17 mouse cellular contexts compared by ENCODE assay signal in the genomic region with DNA sequence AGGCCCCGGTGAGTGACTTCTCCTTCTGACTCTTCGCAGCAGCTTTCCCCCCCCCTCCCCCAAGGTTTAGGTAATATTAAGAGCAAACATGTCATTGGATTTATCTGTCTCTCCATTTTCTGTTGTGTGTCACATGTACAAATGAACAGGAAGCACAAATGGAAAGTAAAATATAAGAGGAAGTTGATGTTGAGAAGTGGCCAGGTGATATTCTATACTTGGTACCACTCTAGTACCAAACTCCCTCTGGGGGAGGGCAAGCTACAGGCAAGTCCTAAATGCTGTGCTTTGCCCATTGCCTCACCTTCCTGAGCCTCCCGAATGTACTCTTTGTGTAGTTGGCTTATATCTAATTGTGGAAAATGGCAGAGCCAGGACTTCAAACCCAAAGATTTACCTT.
"Had no signal": no experiment of that assay in that cellular context is flagged by ENCODE, and none has a peak within 500 bp of the region (broad histone marks: within the 10 kb centered on the region; RNA-seq: fewer than 3 reads in every experiment).

No protein-coding gene starts in this region.

- H3K27ac ChIP-seq: kidney, postnatal 0 days; limb, embryonic 13.5 days; liver, embryonic 15.5 days; midbrain, embryonic 13.5 days; neural tube, embryonic 15.5 days; stomach, embryonic 15.5 days had no signal

- DNase-seq: kidney, adult 11 months; kidney, adult 9 months; left cerebral cortex, postnatal 4 days; lung, adult 2 months; lung, postnatal 36 days; retina, postnatal 1 day; right cerebral cortex, postnatal 4 days; thymus, adult 2 months; thymus, postnatal 25 days had no signal

- H3K9me3 ChIP-seq: limb, embryonic 13.5 days; liver, embryonic 15.5 days; midbrain, embryonic 13.5 days; neural tube, embryonic 15.5 days; stomach, embryonic 15.5 days had no signal

- H3K4me3 ChIP-seq: limb, embryonic 13.5 days; liver, embryonic 15.5 days; midbrain, embryonic 13.5 days; myocyte; neural tube, embryonic 15.5 days; stomach, embryonic 15.5 days had no signal

- H3K4me1 ChIP-seq: limb, embryonic 13.5 days; liver, embryonic 15.5 days; midbrain, embryonic 13.5 days; neural tube, embryonic 15.5 days; stomach, embryonic 15.5 days had no signal

- H3K9ac ChIP-seq: limb, embryonic 13.5 days; liver, embryonic 15.5 days; midbrain, embryonic 13.5 days; neural tube, embryonic 15.5 days; stomach, embryonic 15.5 days had no signal

- H3K36me3 ChIP-seq: limb, embryonic 13.5 days; midbrain, embryonic 13.5 days; neural tube, embryonic 15.5 days; stomach, embryonic 15.5 days had no signal

- ATAC-seq: lung, postnatal 0 days; midbrain, embryonic 13.5 days had no signal

- H3K27me3 ChIP-seq: limb, embryonic 13.5 days; liver, embryonic 15.5 days; midbrain, embryonic 13.5 days; neural tube, embryonic 15.5 days; stomach, embryonic 15.5 days had no signal
